Mouse (Mus musculus): Measurements from ENCODE around the gene Eml4.

The Eml4 gene

GRCm38 (mm10) chr17:83379791-83380190 lies 29.1 kb downstream of the Eml4 start:
- in situ Hi-C loops (cut with MboI, MseI) = no loop called here

- in situ Hi-C loops (cut with MboI, MseI) = no loop called here
Measured at GRCm38 (mm10) chr17:83382752-83383151, 32.0 kb downstream of the Eml4 start.

GRCm38 (mm10) chr17:83384981-83385380 lies 34.2 kb downstream of the Eml4 start:
- in situ Hi-C loops (cut with MboI, MseI) = no loop called here

GRCm38 (mm10) chr17:83387161-83387560 lies 36.4 kb downstream of the Eml4 start:
- in situ Hi-C loops (cut with MboI, MseI) = no loop called here

GRCm38 (mm10) chr17:83394013-83394412 lies 43.3 kb downstream of the Eml4 start:
- in situ Hi-C loops (cut with MboI, MseI) = no loop called here

- in situ Hi-C loops (cut with MboI, MseI) = no loop called here
Measured at GRCm38 (mm10) chr17:83397571-83398100, 46.9 kb downstream of the Eml4 start.

GRCm38 (mm10) chr17:83398756-83399155 lies 48.0 kb downstream of the Eml4 start:
- in situ Hi-C loops (cut with MboI, MseI) = no loop called here

- in situ Hi-C loops (cut with MboI, MseI) = no loop called here
Measured at GRCm38 (mm10) chr17:83430607-83431006, 79.9 kb downstream of the Eml4 start.

- in situ Hi-C loops (cut with MboI, MseI) = no loop called here
Measured at GRCm38 (mm10) chr17:83443406-83443805, 92.7 kb downstream of the Eml4 start.

- in situ Hi-C loops (cut with MboI, MseI) = no loop called here
Measured at GRCm38 (mm10) chr17:83449583-83449982, 98.9 kb downstream of the Eml4 start.

- in situ Hi-C loops (cut with MboI, MseI) = no loop called here
Measured at GRCm38 (mm10) chr17:83451367-83451766, 100.6 kb downstream of the Eml4 start.

GRCm38 (mm10) chr17:83451796-83452195 lies 101.1 kb downstream of the Eml4 start:
- in situ Hi-C loops (cut with MboI, MseI) = no loop called here

GRCm38 (mm10) chr17:83452451-83452850 lies 101.7 kb downstream of the Eml4 start:
- in situ Hi-C loops (cut with MboI, MseI) = no loop called here

GRCm38 (mm10) chr17:83453587-83453986 lies 102.9 kb downstream of the Eml4 start:
- in situ Hi-C loops (cut with MboI, MseI) = no loop called here

GRCm38 (mm10) chr17:83457271-83457670 lies 106.5 kb downstream of the Eml4 start:
- in situ Hi-C loops (cut with MboI, MseI) = no loop called here

GRCm38 (mm10) chr17:83465969-83466368 lies 115.2 kb downstream of the Eml4 start:
- in situ Hi-C loops (cut with MboI, MseI) = no loop called here

- in situ Hi-C loops (cut with MboI, MseI) = no loop called here
Measured at GRCm38 (mm10) chr17:83466697-83467251, 116.0 kb downstream of the Eml4 start.

GRCm38 (mm10) chr17:83469586-83469985 lies 118.9 kb downstream of the Eml4 start:
- in situ Hi-C loops (cut with MboI, MseI) = no loop called here

- in situ Hi-C loops (cut with MboI, MseI) = no loop called here
Measured at GRCm38 (mm10) chr17:83477089-83477488, 126.4 kb downstream of the Eml4 start.

- in situ Hi-C loops (cut with MboI, MseI) = no loop called here
Measured at GRCm38 (mm10) chr17:83481551-83481950, 130.8 kb downstream of the Eml4 start.

- in situ Hi-C loops (cut with MboI, MseI) = no loop called here
Measured at GRCm38 (mm10) chr17:83482817-83483536, 132.2 kb downstream of the Eml4 start.

GRCm38 (mm10) chr17:83483784-83484183 lies 133.1 kb downstream of the Eml4 start:
- in situ Hi-C loops (cut with MboI, MseI) = no loop called here

- in situ Hi-C loops (cut with MboI, MseI) = no loop called here
Measured at GRCm38 (mm10) chr17:83487762-83488161, 137.0 kb downstream of the Eml4 start.

Data from regulatory T cell (primary cell).